Mouse (Mus musculus): ENCODE results near the gene Dna2.

GRCm38 (mm10) chr10:62920766-62921156, 26.1 kb upstream of the Dna2 start:
- TF ChIP-seq CTCF (IDR thresholded peaks at IDR 0.05; ENCODE audit: borderline replicate concordance, insufficient read depth, low read length) (no peak), POLR2A (IDR thresholded peaks at IDR 0.05; ENCODE audit: low read depth, low read length) (no peak)

All from embryonic fibroblast, embryonic 13.5 days (primary cell).